Mouse (Mus musculus): ENCODE data around the gene Kcnn4. TPM values are rescaled to one million over a fixed set of nuclear protein-coding genes. Genes with fewer than 3 reads are reported as not detected.

Kcnn4 gene
- total RNA-seq (2021): under 1 TPM; 0.29 to 0.33 TPM
- long read RNA-seq, experiment 1, partial matches to known transcripts: 0 of 1 reads
- long read RNA-seq, experiment 1, other reads (novel, unspliced or antisense): 1 of 1 reads
- long read RNA-seq, experiment 2, partial matches to known transcripts: 0 of 1 reads
- long read RNA-seq, experiment 2, other reads (novel, unspliced or antisense): 0 of 1 reads

GRCm38 (mm10) chr7:24369731-24370541, at the start of gene Kcnn4:
Kcnn4 (plus strand) TSS chr7:24370263.
- intact Hi-C loops (cut with DNase I; ENCODE audit: low total_unique reads): loop anchor here (5.0 kb wide), 1 partner anchor 37 kb away; no protein-coding TSS in a partner anchor
- DNase-seq: no peak

GRCm38 (mm10) chr7:24322593-24322992, 47.5 kb upstream of the Kcnn4 start:
- no peak for DNase-seq
- intact Hi-C loops (cut with DNase I; ENCODE audit: low total_unique reads): no loop called here

GRCm38 (mm10) chr7:24325197-24325596, 44.9 kb upstream of the Kcnn4 start:
- intact Hi-C loops (cut with DNase I; ENCODE audit: low total_unique reads): no loop called here

GRCm38 (mm10) chr7:24325675-24326128, 44.4 kb upstream of the Kcnn4 start:
- intact Hi-C loops (cut with DNase I; ENCODE audit: low total_unique reads): no loop called here
- no peak for DNase-seq

More at GRCm38 (mm10) chr7:24325197-24325596, 44.9 kb upstream of the Kcnn4 start:
- no peak for DNase-seq

- intact Hi-C loops (cut with DNase I; ENCODE audit: low total_unique reads): no loop called here
- DNase-seq: no peak
Observed at GRCm38 (mm10) chr7:24326273-24327135, 43.6 kb upstream of the Kcnn4 start.

GRCm38 (mm10) chr7:24327281-24327975, 42.6 kb upstream of the Kcnn4 start:
- intact Hi-C loops (cut with DNase I; ENCODE audit: low total_unique reads): no loop called here

GRCm38 (mm10) chr7:24333304-24333986, 36.6 kb upstream of the Kcnn4 start, which contains the start of gene Tescl:
Tescl (minus strand) TSS chr7:24333936.
- intact Hi-C loops (cut with DNase I; ENCODE audit: low total_unique reads): no loop called here
- DNase-seq: no peak

More at GRCm38 (mm10) chr7:24327281-24327975, 42.6 kb upstream of the Kcnn4 start:
- DNase-seq: no peak

GRCm38 (mm10) chr7:24335699-24336309, 34.3 kb upstream of the Kcnn4 start:
- intact Hi-C loops (cut with DNase I; ENCODE audit: low total_unique reads): no loop called here
- DNase-seq: peak; percentile 51

- no peak for DNase-seq
- intact Hi-C loops (cut with DNase I; ENCODE audit: low total_unique reads): no loop called here
Observed at GRCm38 (mm10) chr7:24338241-24338640, 31.8 kb upstream of the Kcnn4 start.

GRCm38 (mm10) chr7:24343701-24344272, 26.3 kb upstream of the Kcnn4 start:
- no peak for DNase-seq
- intact Hi-C loops (cut with DNase I; ENCODE audit: low total_unique reads): no loop called here

- no peak for DNase-seq
- intact Hi-C loops (cut with DNase I; ENCODE audit: low total_unique reads): no loop called here
Observed at GRCm38 (mm10) chr7:24346444-24346843, 23.6 kb upstream of the Kcnn4 start.

- no peak for DNase-seq
Observed at GRCm38 (mm10) chr7:24348896-24349295, 21.2 kb upstream of the Kcnn4 start, which contains the start of gene Lypd5. Lypd5 (plus strand) TSS chr7:24349196.

GRCm38 (mm10) chr7:24355646-24356045, 14.4 kb upstream of the Kcnn4 start:
- no peak for DNase-seq
- intact Hi-C loops (cut with DNase I; ENCODE audit: low total_unique reads): no loop called here

More at GRCm38 (mm10) chr7:24348896-24349295, 21.2 kb upstream of the Kcnn4 start, which contains the start of gene Lypd5:
- intact Hi-C loops (cut with DNase I; ENCODE audit: low total_unique reads): no loop called here

GRCm38 (mm10) chr7:24356081-24356480, 14.0 kb upstream of the Kcnn4 start:
- intact Hi-C loops (cut with DNase I; ENCODE audit: low total_unique reads): no loop called here
- no peak for DNase-seq

- intact Hi-C loops (cut with DNase I; ENCODE audit: low total_unique reads): no loop called here
- no peak for DNase-seq
Observed at GRCm38 (mm10) chr7:24357899-24358298, 12.2 kb upstream of the Kcnn4 start.

GRCm38 (mm10) chr7:24359269-24359668, 10.8 kb upstream of the Kcnn4 start:
- intact Hi-C loops (cut with DNase I; ENCODE audit: low total_unique reads): no loop called here
- DNase-seq: no peak

GRCm38 (mm10) chr7:24361001-24361400, 9.1 kb upstream of the Kcnn4 start:
- intact Hi-C loops (cut with DNase I; ENCODE audit: low total_unique reads): no loop called here
- DNase-seq: no peak

- no peak for DNase-seq
- intact Hi-C loops (cut with DNase I; ENCODE audit: low total_unique reads): no loop called here
Observed at GRCm38 (mm10) chr7:24363228-24363627, 6.8 kb upstream of the Kcnn4 start.

Data from gastrocnemius, postnatal 14 days (tissue).